ENCODE assay signal across 19 mouse cellular contexts in genomic region chr7:99853350-99853749, GRCm38 (mm10). TPM values are rescaled to one million over a fixed set of nuclear protein-coding genes. Genes with fewer than 3 reads are reported as not detected.
A peak's percentile ranks its signal among the peaks of the same experiment; 100 is the strongest.
DNase-seq lines count a peak whose midpoint lies in the region; ATAC-seq and TF ChIP-seq lines count a peak whose summit lies in the region.
"Had no signal": no experiment of that assay in that cellular context is flagged by ENCODE, and none has a peak within 500 bp of the region (broad histone marks: within the 10 kb centered on the region; RNA-seq: fewer than 3 reads in every experiment).

No protein-coding gene starts in this region.

- H3K9me3 ChIP-seq in forebrain, postnatal 0 days (ENCODE audit: low read length), result no peaks in the 10 kb centered on the region
- H3K9me3 ChIP-seq in forebrain, embryonic 13.5 days (replicated peaks), result no peaks in the 10 kb centered on the region
- H3K9me3 ChIP-seq in liver, embryonic 11.5 days (ENCODE audit: control insufficient read depth, low read length), result no peaks in the 10 kb centered on the region
- H3K9me3 ChIP-seq: G1E; heart, embryonic 15.5 days; hindbrain, embryonic 10.5 days; megakaryocyte, embryonic 14.5 days; neural tube, embryonic 12.5 days had no signal

- no peak for TF ChIP-seq POLR2A in liver, adult 2 months (IDR thresholded peaks at IDR 0.05; ENCODE audit: extremely low read depth, insufficient read depth, low read length)
- TF ChIP-seq POLR2A in brain, embryonic 14.5 days (IDR thresholded peaks at IDR 0.05; ENCODE audit: borderline replicate concordance, extremely low read depth, insufficient read depth, insufficient read length, poor library complexity, severe bottlenecking), result no peak

- peaks cover 17% of the 10 kb centered on the region for H3K36me3 ChIP-seq in forebrain, postnatal 0 days (ENCODE audit: insufficient read depth)
- H3K36me3 ChIP-seq in forebrain, embryonic 13.5 days (ENCODE audit: poor library complexity, severe bottlenecking), result peaks cover 35% of the 10 kb centered on the region
- peaks cover 13% of the 10 kb centered on the region for H3K36me3 ChIP-seq in liver, adult 2 months (ENCODE audit: control insufficient read depth, insufficient read depth, low read length)
- H3K36me3 ChIP-seq in liver, embryonic 11.5 days (ENCODE audit: control insufficient read depth, insufficient read depth, low read length), result peaks cover 11% of the 10 kb centered on the region

- no peak overlapping the region for H3K9ac ChIP-seq in forebrain, postnatal 0 days
- no peak overlapping the region for H3K9ac ChIP-seq in forebrain, embryonic 13.5 days
- no peak overlapping the region for H3K9ac ChIP-seq in liver, adult 2 months (ENCODE audit: low read depth, low read length)
- no peak overlapping the region for H3K9ac ChIP-seq in liver, embryonic 11.5 days (ENCODE audit: low read depth, low read length)
- H3K9ac ChIP-seq: heart, embryonic 15.5 days; neural tube, embryonic 12.5 days had no signal

- peaks cover 44% of the 10 kb centered on the region; the same call in 1 of the 2 replicates for H3K79me2 ChIP-seq in liver, adult 2 months (ENCODE audit: control insufficient read depth, insufficient read depth, low read length)

- TF ChIP-seq CTCF in forebrain, postnatal 0 days (IDR thresholded peaks at IDR 0.05; ENCODE audit: low read depth), result peak; percentile 32
- TF ChIP-seq CTCF in liver, adult 2 months (IDR thresholded peaks at IDR 0.05; ENCODE audit: low read depth, low read length), result peak; percentile 63
- TF ChIP-seq CTCF in brain, embryonic 14.5 days (IDR thresholded peaks at IDR 0.05; ENCODE audit: borderline replicate concordance, extremely low read depth, insufficient read depth, insufficient read length), result peak; percentile 18; the same call in 1 of the 2 replicates

- H3K4me3 ChIP-seq in forebrain, postnatal 0 days (ENCODE audit: low read depth, low read length), result no peak overlapping the region
- H3K4me3 ChIP-seq in forebrain, embryonic 13.5 days, result no peak overlapping the region
- H3K4me3 ChIP-seq in liver, adult 2 months (ENCODE audit: insufficient read depth, low read depth, low read length), result no peak overlapping the region
- H3K4me3 ChIP-seq in liver, embryonic 11.5 days (ENCODE audit: low read depth, low read length), result no peak overlapping the region
- H3K4me3 ChIP-seq: heart, embryonic 15.5 days; hindbrain, embryonic 10.5 days; megakaryocyte, embryonic 14.5 days; neural tube, embryonic 12.5 days had no signal

- H3K27ac ChIP-seq in forebrain, postnatal 0 days (ENCODE audit: low read depth, low read length), result no peak overlapping the region
- no peak overlapping the region for H3K27ac ChIP-seq in forebrain, embryonic 13.5 days
- H3K27ac ChIP-seq in liver, adult 2 months (replicated peaks; ENCODE audit: insufficient read depth, low read depth, low read length), result no peak overlapping the region
- no peak overlapping the region for H3K27ac ChIP-seq in liver, embryonic 11.5 days (ENCODE audit: low read depth, low read length)
- H3K27ac ChIP-seq: heart, embryonic 15.5 days; hindbrain, embryonic 10.5 days; neural tube, embryonic 12.5 days had no signal

- no peak for DNase-seq in forebrain, postnatal 0 days
- no peak for DNase-seq in liver, adult 2 months (ENCODE audit: extremely low read depth, low read depth, low spot score)
- no peak for DNase-seq in liver, embryonic 11.5 days (ENCODE audit: low spot score)
- peak; percentile 63 for DNase-seq in ES-CJ7 (ENCODE audit: low read depth, low spot score)
- no peak for DNase-seq in brain, embryonic 14.5 days (ENCODE audit: low read depth)
- no peak for DNase-seq in cerebellum, postnatal 14 days
- DNase-seq: B cell, adult 2 months; cerebellum, adult 11 months; heart, adult 18-20 months; lung, postnatal 10 days; spleen, adult 18-20 months had no signal

- no peaks in the 10 kb centered on the region for H3K27me3 ChIP-seq in forebrain, postnatal 0 days (ENCODE audit: insufficient read depth, low read length)
- no peaks in the 10 kb centered on the region for H3K27me3 ChIP-seq in forebrain, embryonic 13.5 days
- H3K27me3 ChIP-seq in liver, adult 2 months (ENCODE audit: control insufficient read depth, insufficient read depth, low read length), result no peaks in the 10 kb centered on the region
- no peaks in the 10 kb centered on the region for H3K27me3 ChIP-seq in liver, embryonic 11.5 days (replicated peaks; ENCODE audit: control insufficient read depth, insufficient read depth, low read length)
- H3K27me3 ChIP-seq: heart, embryonic 15.5 days; megakaryocyte, embryonic 14.5 days; neural tube, embryonic 12.5 days had no signal

- no peak for ATAC-seq in forebrain, postnatal 0 days
- no peak for ATAC-seq in forebrain, embryonic 13.5 days
- no peak for ATAC-seq in liver, embryonic 11.5 days (replicated peaks; ENCODE audit: low FRiP score)
- ATAC-seq: forebrain, embryonic 16.5 days; inflammation-experienced regulatory T-cells, adult 6 months had no signal

- peaks cover 8% of the 10 kb centered on the region for H3K4me1 ChIP-seq in forebrain, postnatal 0 days (ENCODE audit: insufficient read depth)
- peaks cover 26% of the 10 kb centered on the region for H3K4me1 ChIP-seq in forebrain, embryonic 13.5 days
- H3K4me1 ChIP-seq in liver, adult 2 months (ENCODE audit: control insufficient read depth, insufficient read depth, low read length), result peaks cover 15% of the 10 kb centered on the region
- H3K4me1 ChIP-seq in liver, embryonic 11.5 days (replicated peaks; ENCODE audit: control insufficient read depth, insufficient read depth, low read length), result peaks cover 13% of the 10 kb centered on the region

- H3K4me2 ChIP-seq in forebrain, postnatal 0 days (ENCODE audit: low read depth), result no peak overlapping the region
- H3K4me2 ChIP-seq in forebrain, embryonic 13.5 days, result no peak overlapping the region
- H3K4me2 ChIP-seq in liver, embryonic 11.5 days, result no peak overlapping the region
- H3K4me2 ChIP-seq: heart, embryonic 15.5 days; neural tube, embryonic 12.5 days had no signal

- 93% methylated on average over 7 of the region's 7 CpGs for WGBS in forebrain, postnatal 0 days
- WGBS in forebrain, embryonic 13.5 days, result 88% methylated on average over 7 of the region's 7 CpGs
- WGBS in liver, adult 2 months, result 55% methylated on average over 7 of the region's 7 CpGs
- 86% methylated on average over 7 of the region's 7 CpGs for WGBS in liver, embryonic 11.5 days

RNA-seq across cellular contexts. Expression of gene Xrra1, which starts 5.6 kb away (rescaled TPM):
- 0.62 and 2.0 TPM in 2 replicates for total RNA-seq in forebrain, postnatal 0 days (2014; rRNA removed)
- polyA plus RNA-seq in forebrain, postnatal 0 days (2015; fragmentation: Nextera tagmentation; extraction: Ambion mirVana), result 1.7 and 2.0 TPM in 2 replicates
- polyA plus RNA-seq in forebrain, embryonic 13.5 days (2015; fragmentation: Nextera tagmentation; extraction: Ambion mirVana), result 0.46 and 0.53 TPM in 2 replicates
- total RNA-seq in liver, adult 2 months (2014; rRNA removed), result 0.13 TPM in 1 of 2 replicates, not detected in the other
- polyA plus RNA-seq in liver, adult 2 months (2012; rRNA removed), result not detected in 2 replicates
- polyA plus RNA-seq in liver, embryonic 11.5 days (2014; fragmentation: Nextera tagmentation; extraction: Ambion mirVana), result 0.10 and 0.17 TPM in 2 replicates
- 0.55 and 0.67 TPM in 2 replicates for polyA plus RNA-seq in brain, embryonic 14.5 days (2012; rRNA removed)
- polyA plus RNA-seq: inflammation-experienced regulatory T-cells, adult 6 months had no signal

RNA-seq across cellular contexts. Expression of gene Spcs2, which starts 9.9 kb away (rescaled TPM):
- total RNA-seq in forebrain, postnatal 0 days (2014; rRNA removed), result 115 and 123 TPM in 2 replicates
- 235 and 257 TPM in 2 replicates for polyA plus RNA-seq in forebrain, postnatal 0 days (2015; fragmentation: Nextera tagmentation; extraction: Ambion mirVana)
- polyA plus RNA-seq in forebrain, embryonic 13.5 days (2015; fragmentation: Nextera tagmentation; extraction: Ambion mirVana), result 334 and 336 TPM in 2 replicates
- total RNA-seq in liver, adult 2 months (2014; rRNA removed), result 82.3 and 110 TPM in 2 replicates
- polyA plus RNA-seq in liver, adult 2 months (2012; rRNA removed), result 30.4 and 31.1 TPM in 2 replicates
- 301 and 312 TPM in 2 replicates for polyA plus RNA-seq in liver, embryonic 11.5 days (2014; fragmentation: Nextera tagmentation; extraction: Ambion mirVana)
- polyA plus RNA-seq in brain, embryonic 14.5 days (2012; rRNA removed), result 75.5 and 101 TPM in 2 replicates

RNA-seq across cellular contexts. Expression of gene Neu3, which starts 25.1 kb away (rescaled TPM):
- 2.2 and 2.3 TPM in 2 replicates for total RNA-seq in forebrain, postnatal 0 days (2014; rRNA removed)
- polyA plus RNA-seq in forebrain, postnatal 0 days (2015; fragmentation: Nextera tagmentation; extraction: Ambion mirVana), result 0.65 and 1.5 TPM in 2 replicates
- 1.1 and 1.2 TPM in 2 replicates for polyA plus RNA-seq in forebrain, embryonic 13.5 days (2015; fragmentation: Nextera tagmentation; extraction: Ambion mirVana)
- 0.46 and 1.0 TPM in 2 replicates for total RNA-seq in liver, adult 2 months (2014; rRNA removed)
- 0.69 and 1.7 TPM in 2 replicates for polyA plus RNA-seq in liver, adult 2 months (2012; rRNA removed)
- polyA plus RNA-seq in liver, embryonic 11.5 days (2014; fragmentation: Nextera tagmentation; extraction: Ambion mirVana), result 5.4 and 5.9 TPM in 2 replicates
- polyA plus RNA-seq in brain, embryonic 14.5 days (2012; rRNA removed), result 1.7 and 2.2 TPM in 2 replicates
